Mouse (Mus musculus) cortical plate, adult 2 months (tissue): Measurements from ENCODE around the gene Rps13. TPM values are rescaled to one million over a fixed set of nuclear protein-coding genes. Genes with fewer than 3 reads are reported as not detected.

Experiments
- H3K27ac ChIP-seq: fragments of 200-500 bp; 2 replicates; pipeline ENCODE4 v1.5.1; 2012; ENCODE audit warnings: low read length, control low read depth, inconsistent platforms; ENCODE audit not compliant: insufficient read depth
- H3K4me1 ChIP-seq: fragments of 200-500 bp; 2 replicates; pipeline ENCODE4 v1.6.1; 2011; ENCODE audit warnings: low read length; ENCODE audit not compliant: control insufficient read depth, insufficient read depth
- H3K4me3 ChIP-seq: fragments of 200-500 bp; 2 replicates; pipeline ENCODE4 v1.5.1; 2011; ENCODE audit warnings: mild to moderate bottlenecking, low read length, control low read depth; ENCODE audit not compliant: insufficient read depth
- CTCF ChIP-seq: fragments of 200-500 bp; IDR thresholded peaks from 2 replicates; pipeline ENCODE4 v1.5.1; 2011; ENCODE audit warnings: mild to moderate bottlenecking, control low read depth, low read length; ENCODE audit not compliant: insufficient read depth; ENCODE audit errors: extremely low read depth
- POLR2A ChIP-seq: fragments of 200-500 bp; IDR thresholded peaks from 2 replicates; pipeline ENCODE4 v1.6.1; 2011; ENCODE audit warnings: mild to moderate bottlenecking, low read length, control low read depth; ENCODE audit not compliant: insufficient read depth; ENCODE audit errors: extremely low read depth
- polyA plus RNA-seq: library from polyadenylated mRNA; depleted of rRNA; stranded (reverse); fragments of >200 nt; gene quantifications from 2 replicates; pipeline ENCODE4 v1.2.3, GENCODE M21; 2012; rRNA removed

Rps13 gene
- polyA plus RNA-seq, 1 experiment: 462 TPM

DNA sequence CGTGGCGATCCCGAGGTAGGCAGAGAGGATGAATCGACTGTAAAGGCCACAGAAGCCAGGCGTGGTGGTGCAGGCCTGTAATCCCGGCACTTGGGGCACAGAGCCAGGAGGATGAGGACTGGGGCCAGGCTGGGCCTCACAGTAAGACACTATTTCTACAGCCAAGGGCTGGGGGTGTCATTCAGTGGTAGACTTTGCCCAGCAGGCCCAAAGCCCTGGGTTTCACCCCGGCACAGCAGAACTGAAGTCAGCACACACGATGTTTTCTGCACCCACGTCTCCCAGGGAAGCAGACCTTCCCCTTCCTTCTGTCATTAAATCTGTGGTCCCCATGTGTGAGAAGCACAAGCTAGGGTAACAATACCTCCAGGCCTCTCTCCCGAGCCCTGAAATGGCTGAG is 35.6 kb downstream of the Rps13 start:
- Histone ChIP-seq H3K4me1 (no peaks in the 10 kb centered on the region), H3K27ac (no peak overlapping the region), H3K4me3 (no peak overlapping the region)
- no peak for TF ChIP-seq CTCF

DNA sequence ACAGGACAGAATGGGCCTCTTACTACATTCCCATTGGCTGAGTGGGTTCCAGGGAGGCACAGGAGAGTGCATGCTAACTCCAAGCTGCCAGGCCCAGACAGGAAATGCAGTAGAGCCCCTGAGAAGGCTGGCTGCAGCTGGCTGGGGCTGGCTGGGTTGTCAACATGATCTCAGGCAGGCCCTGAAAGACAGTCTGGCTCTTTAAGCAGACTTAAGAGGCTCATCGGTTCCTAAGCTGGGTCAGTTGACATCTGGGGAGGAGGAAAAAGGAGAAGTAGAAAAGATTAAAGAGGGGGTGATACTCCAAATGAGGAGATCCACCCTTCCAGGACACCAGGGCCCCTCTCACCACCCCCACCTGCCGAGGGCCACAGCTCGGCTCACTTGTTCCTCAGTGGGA is 39.0 kb downstream of the Rps13 start:
- TF ChIP-seq POLR2A (no peak), CTCF (no peak)
- H3K4me3 ChIP-seq: no peak overlapping the region
- H3K27ac ChIP-seq: no peak overlapping the region
- no peaks in the 10 kb centered on the region for H3K4me1 ChIP-seq

DNA sequence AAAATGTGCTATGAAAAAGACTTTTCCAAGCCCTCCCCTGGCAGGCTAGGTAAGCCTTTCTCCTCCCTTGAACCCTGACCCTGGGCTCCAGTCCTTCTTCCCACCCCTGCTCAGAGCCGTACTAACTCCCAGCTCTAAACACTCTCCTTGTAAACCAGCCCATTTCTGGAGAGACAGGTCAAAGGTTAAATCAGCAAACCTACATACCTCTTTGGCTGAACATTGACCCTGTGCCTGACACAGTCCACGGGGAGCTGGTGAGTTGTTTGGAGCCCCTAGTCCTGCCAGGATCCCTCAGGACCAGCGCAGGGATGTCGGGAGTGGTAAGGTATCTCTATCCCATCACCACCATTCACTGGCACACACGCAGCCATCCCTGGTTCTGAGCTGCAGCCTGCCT is 41.6 kb downstream of the Rps13 start:
- Histone ChIP-seq H3K27ac (no peak overlapping the region), H3K4me1 (no peaks in the 10 kb centered on the region), H3K4me3 (no peak overlapping the region)
- TF ChIP-seq POLR2A (no peak), CTCF (no peak)

DNA sequence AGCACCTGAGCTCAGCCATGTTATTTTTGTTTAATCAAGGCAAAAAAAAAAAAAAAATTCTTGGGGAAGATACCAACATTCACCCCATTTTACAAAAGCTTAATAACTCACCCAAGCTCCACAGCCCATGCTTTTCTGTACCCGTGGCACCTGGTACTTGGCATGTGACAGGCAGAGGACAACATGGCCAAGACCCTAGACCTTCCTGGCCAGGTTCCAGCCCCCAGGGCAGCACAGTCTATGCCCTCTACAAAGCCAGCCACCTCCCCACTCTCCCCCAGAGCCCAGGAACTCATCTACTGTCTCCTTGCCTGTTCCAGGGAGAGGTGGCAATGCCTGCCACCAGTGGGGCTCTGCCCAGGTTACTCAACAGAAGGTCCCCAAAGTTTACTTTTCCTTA is 43.4 kb downstream of the Rps13 start:
- Histone ChIP-seq H3K27ac (no peak overlapping the region), H3K4me3 (no peak overlapping the region), H3K4me1 (no peaks in the 10 kb centered on the region)
- TF ChIP-seq POLR2A: no peak
- TF ChIP-seq CTCF: no peak

DNA sequence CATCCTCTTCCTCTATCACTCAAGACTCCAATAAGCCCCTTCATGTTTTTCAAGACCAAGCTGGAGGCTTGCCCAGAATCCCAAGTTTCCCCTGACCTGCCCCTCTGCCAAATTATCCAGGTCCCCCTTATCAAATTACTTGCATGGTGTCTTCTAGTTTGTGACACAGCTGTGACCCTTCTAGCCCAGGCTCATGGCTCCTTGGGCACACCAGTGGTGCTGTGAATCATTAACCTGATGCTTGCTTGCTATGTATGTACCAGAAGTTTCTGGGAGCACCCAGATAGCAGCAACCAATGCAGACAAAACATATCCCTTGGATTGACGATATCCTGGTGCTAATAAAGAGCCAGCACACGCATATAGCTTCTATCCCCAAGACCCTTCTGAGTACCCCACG is 45.0 kb downstream of the Rps13 start:
- TF ChIP-seq CTCF: no peak
- TF ChIP-seq POLR2A: no peak
- no peak overlapping the region for H3K4me3 ChIP-seq

DNA sequence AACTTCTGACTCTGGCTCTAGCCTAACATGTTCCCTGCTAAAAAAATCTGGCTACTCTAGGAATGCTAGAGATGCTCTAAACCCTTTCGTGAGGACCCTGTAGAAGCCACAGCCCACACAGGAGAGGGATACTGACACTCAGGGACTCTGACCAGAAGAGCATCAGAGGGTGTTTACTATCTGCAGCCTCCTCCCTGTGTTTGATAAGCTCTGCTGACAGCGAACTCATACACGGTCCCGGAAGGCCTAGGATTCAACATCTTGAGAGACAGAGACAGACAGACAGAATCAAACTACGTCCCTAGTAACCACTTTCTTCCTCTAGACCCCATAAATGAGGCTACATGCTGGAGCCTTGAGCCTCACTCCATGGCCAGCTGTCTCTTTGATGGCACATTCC is 46.0 kb downstream of the Rps13 start:
- H3K27ac ChIP-seq: no peak overlapping the region
- H3K4me3 ChIP-seq: no peak overlapping the region
- no peaks in the 10 kb centered on the region for H3K4me1 ChIP-seq
- TF ChIP-seq CTCF (no peak), POLR2A (no peak)

More for the DNA sequence above, 45.0 kb downstream of the Rps13 start:
- Histone ChIP-seq H3K27ac (no peak overlapping the region), H3K4me1 (no peaks in the 10 kb centered on the region)

DNA sequence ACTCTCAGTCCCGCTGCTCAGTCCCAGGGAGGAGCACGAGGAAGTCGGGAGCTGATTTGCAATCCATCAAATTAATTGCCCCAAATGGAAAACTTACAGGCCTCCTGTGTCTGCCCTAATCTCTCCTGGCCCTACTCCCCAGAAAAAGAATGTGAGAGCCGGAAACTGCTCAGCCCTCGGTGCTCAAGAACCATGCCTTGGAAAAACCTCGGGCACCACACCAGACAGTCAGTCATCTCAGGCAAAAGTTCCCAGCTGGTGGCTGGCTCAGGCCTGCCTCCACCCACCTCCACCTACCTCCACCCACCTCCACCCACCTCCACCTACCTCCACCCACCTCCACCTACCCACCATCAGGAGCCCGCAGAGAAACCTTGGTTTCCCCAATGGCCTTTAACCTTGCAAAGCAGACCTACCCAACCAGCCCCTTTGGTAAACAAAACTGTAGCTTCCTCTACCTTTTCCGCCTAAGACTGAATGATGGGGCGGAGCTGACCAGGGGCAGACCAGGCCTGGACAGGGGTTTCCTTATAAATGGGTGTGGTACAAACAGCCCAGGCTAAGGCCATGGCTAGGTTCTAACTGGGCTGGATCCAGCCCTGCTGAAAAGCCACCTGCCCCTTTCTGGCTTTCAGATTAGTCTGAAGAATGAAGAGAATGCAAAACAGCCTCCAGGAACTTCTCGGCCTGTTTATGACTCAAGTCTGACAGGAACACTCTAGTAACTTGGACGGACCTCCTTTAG is 47.2 kb downstream of the Rps13 start:
- H3K4me3 ChIP-seq: no peak overlapping the region
- H3K4me1 ChIP-seq: no peaks in the 10 kb centered on the region
- no peak overlapping the region for H3K27ac ChIP-seq
- no peak for TF ChIP-seq POLR2A
- TF ChIP-seq CTCF: no peak

DNA sequence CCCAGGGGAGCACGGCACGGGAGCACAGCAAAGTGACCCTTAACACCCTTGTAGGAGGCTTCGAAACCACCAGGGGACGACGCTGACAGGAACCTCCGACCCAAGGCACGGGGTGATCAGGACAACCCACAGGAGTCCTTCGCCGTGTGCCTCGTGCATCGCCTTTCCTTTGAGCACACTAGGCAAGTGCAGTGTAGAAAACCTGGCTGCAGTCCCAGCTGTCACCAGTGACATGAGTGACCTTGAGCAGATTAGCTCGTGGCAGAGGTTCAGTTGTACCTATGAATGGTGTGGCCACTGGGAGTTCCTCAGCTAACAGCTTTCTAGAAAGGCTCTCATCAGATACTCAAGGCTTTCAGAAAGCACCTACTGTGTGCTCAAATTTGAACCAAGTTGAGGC is 47.8 kb downstream of the Rps13 start:
- H3K4me3 ChIP-seq: no peak overlapping the region
- no peaks in the 10 kb centered on the region for H3K4me1 ChIP-seq
- TF ChIP-seq CTCF: no peak
- no peak for TF ChIP-seq POLR2A
- H3K27ac ChIP-seq: no peak overlapping the region

DNA sequence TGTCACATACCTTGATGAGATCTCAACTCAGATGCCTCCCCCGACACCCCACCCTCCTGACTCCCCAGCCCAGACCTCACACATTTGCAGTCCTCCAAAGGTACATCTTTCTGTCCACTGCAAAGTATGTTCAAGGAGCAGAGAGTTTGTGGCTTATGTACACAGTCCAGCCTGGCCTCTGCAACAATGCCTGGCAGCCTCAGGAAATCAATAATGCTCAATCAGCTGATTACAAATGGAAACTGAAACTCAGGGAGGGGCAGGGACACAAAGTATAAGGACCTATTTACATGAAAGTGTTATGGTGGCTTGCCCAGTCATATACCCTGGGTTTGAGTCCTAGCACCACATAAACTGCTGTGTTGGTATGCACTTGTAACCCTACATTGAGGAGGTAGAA is 48.8 kb downstream of the Rps13 start:
- Histone ChIP-seq H3K4me1 (no peaks in the 10 kb centered on the region), H3K27ac (no peak overlapping the region), H3K4me3 (no peak overlapping the region)
- TF ChIP-seq POLR2A: no peak
- no peak for TF ChIP-seq CTCF

DNA sequence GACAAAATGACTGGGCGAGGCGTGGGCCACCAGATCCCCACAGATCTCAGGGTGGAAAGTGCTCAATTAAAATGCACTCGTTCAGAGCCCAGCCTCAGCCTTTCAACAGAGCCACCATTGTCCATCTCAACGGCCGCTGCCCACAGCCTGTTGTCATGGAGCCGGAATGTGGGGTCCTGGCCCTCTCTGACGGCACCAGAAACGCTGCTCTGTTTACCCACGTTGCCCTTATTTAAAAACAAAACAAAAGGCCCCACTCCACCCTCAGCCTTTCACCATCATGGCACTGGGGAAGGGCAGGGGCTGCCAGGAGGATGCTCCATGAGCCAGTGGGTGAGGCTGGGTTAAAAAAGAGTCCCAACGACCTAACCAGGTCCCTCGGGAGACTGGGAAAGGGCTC is 51.2 kb downstream of the Rps13 start:
- no peak for TF ChIP-seq POLR2A
- no peak for TF ChIP-seq CTCF
- H3K4me3 ChIP-seq: no peak overlapping the region
- H3K27ac ChIP-seq: no peak overlapping the region
- H3K4me1 ChIP-seq: no peaks in the 10 kb centered on the region

Other genes starting within 250 kb of the Rps13 start
- gene Gm4353, start 249.6 kb downstream of the Rps13 start, polyA plus RNA-seq: 1.1 and 1.2 TPM in 2 replicates
- 25.5 and 31.7 TPM in 2 replicates for gene Plekha7, start 25.8 kb downstream of the Rps13 start, polyA plus RNA-seq
- 14.0 and 16.5 TPM in 2 replicates for gene Pik3c2a, start 109.3 kb upstream of the Rps13 start, polyA plus RNA-seq
- 14.4 and 14.7 TPM in 2 replicates for gene Nucb2, start 170.2 kb upstream of the Rps13 start, polyA plus RNA-seq